Mouse (Mus musculus) G1E (cell line): ENCODE results near the gene Kif1b. TPM values are rescaled to one million over a fixed set of nuclear protein-coding genes. Genes with fewer than 3 reads are reported as not detected.

Experiments used
- ATAC-seq: 2 replicates; pipeline ENCODE4 v1.8.0; 2016; ENCODE audit warnings: mild to moderate bottlenecking; ENCODE audit not compliant: insufficient number of reproducible peaks, poor library complexity, low FRiP score, severe bottlenecking; ENCODE audit errors: extremely low read depth
- DNase-seq: peaks from one replicate; pipeline ENCODE4 v3.0.0; 2012; ENCODE audit warnings: low spot score
- H3K27me3 ChIP-seq: 2 replicates; pipeline ENCODE4 v1.6.1; 2012; ENCODE audit warnings: mild to moderate bottlenecking, low read length, inconsistent platforms; ENCODE audit not compliant: insufficient read depth
- H3K36me3 ChIP-seq: replicated peaks from 2 replicates; pipeline ENCODE3; 2012; ENCODE audit warnings: mild to moderate bottlenecking, inconsistent platforms
- H3K4me1 ChIP-seq: 2 replicates; pipeline ENCODE4 v1.6.1; 2012; ENCODE audit warnings: low read depth, low read length, inconsistent platforms, mixed read lengths; ENCODE audit not compliant: insufficient read depth
- H3K4me3 ChIP-seq: 2 replicates; pipeline ENCODE4 v1.5.1; 2012; ENCODE audit warnings: low read depth, mild to moderate bottlenecking, inconsistent platforms, low read length, moderate library complexity, mixed read lengths
- H3K9me3 ChIP-seq: replicated peaks from 2 replicates; pipeline ENCODE4 v1.6.1; 2012; ENCODE audit warnings: inconsistent platforms
- CTCF ChIP-seq: IDR thresholded peaks from 2 replicates; pipeline ENCODE4 v1.5.1; 2012; ENCODE audit warnings: low read depth, low read length, inconsistent platforms, mixed read lengths
- GATA1 ChIP-seq: IDR thresholded peaks from 2 replicates; pipeline ENCODE4 v1.6.1; 2012; ENCODE audit warnings: borderline replicate concordance, low read length, inconsistent platforms, mixed read lengths
- GATA2 ChIP-seq: IDR thresholded peaks from 2 replicates; pipeline ENCODE4 v1.6.1; 2012; ENCODE audit warnings: low read depth, low read length, inconsistent platforms, borderline replicate concordance
- POLR2AphosphoS5 ChIP-seq: IDR thresholded peaks from 2 replicates; pipeline ENCODE4 v1.6.1; 2012; ENCODE audit warnings: low read depth, low read length, inconsistent platforms; ENCODE audit not compliant: insufficient replicate concordance
- TAL1 ChIP-seq: conservative IDR thresholded peaks from 2 replicates; pipeline ENCODE4 v1.6.1; 2012; ENCODE audit warnings: low read depth, low read length, inconsistent platforms, mixed read lengths
- polyA plus RNA-seq: library from polyadenylated mRNA; stranded (reverse); fragments of >175 nt; gene quantifications from 2 replicates; pipeline ENCODE4 v1.2.3, GENCODE M21; 2012
- total RNA-seq, 2 experiments: library from RNA; stranded (forward) in 1 of 2; stranded (reverse) in 1 of 2; fragments of 200-1000 nt in 1 of 2; fragments of >200 nt in 1 of 2; fragmentation: Nextera tagmentation in 1 of 2; gene quantifications; 2 replicates each; pipeline ENCODE4 v1.2.3; 2014 to 2017

The Kif1b gene
- total RNA-seq (2014; fragmentation: Nextera tagmentation) = 34.6 and 43.0 TPM in 2 replicates
- total RNA-seq (2017) = 32.7 and 32.9 TPM in 2 replicates
- polyA plus RNA-seq = 2.6 and 3.6 TPM in 2 replicates

DNA sequence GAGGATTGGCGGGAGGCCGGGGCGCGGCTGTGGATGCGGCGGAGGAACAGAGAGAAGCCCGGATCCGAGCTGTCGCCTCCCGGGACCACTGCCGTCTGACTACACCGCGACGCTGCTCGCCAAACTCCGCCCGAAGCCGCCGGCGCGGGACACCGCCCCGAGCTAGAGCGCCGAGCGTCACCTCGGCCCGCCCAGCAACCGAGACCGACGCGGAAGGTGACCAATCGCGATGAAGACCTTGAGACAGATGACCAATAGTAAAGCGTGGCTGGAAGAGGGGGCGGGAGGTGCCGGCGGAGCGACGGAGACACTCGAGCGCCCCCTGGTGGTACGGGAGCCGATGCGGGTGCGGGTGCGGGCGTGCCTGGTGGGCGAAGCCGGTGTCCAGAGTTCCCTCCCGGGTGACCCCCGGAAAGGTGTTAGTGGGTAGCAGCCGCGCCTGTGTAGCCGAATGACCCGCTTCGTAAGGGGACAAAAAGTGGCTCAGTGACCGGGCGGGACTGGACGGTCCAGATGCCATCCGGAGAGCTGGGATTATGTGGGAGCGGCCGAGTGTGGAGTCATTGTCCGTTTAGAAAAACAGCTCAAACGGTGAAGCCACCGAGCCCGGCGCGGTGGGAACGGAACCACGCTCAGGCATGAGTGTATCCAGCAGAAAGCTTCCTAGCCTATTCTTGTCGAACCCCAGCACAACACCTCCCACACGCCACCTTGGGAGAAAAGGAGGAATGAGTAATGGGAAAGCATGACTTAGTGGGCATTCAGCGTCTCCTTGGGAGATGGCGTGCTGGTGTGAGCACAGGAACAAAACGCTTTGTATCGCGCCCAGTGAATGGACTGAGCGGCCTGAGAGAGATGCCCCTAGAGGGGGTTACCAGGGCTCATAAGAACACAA, at the start of gene Kif1b:
Gene Kif1b, minus strand, starts transcription at position 98 of the 895 bp plus-strand sequence.
- Histone ChIP-seq H3K9me3 (no peaks in the 10 kb centered on the region), H3K4me3 (peak within 1 kb of the TSS; percentile 85), H3K27me3 (peaks cover 26% of the 10 kb centered on the region), H3K36me3 (no peaks in the 10 kb centered on the region), H3K4me1 (peaks cover 38% of the 10 kb centered on the region)
- ATAC-seq (peak; percentile 100), DNase-seq (peak; percentile 97)
- no peak for TF ChIP-seq GATA1
- peak; percentile 71; the same call in 1 of the 2 replicates for TF ChIP-seq CTCF
- no peak for TF ChIP-seq POLR2AphosphoS5
- TF ChIP-seq GATA2 = no peak
- TF ChIP-seq TAL1 = no peak

DNA sequence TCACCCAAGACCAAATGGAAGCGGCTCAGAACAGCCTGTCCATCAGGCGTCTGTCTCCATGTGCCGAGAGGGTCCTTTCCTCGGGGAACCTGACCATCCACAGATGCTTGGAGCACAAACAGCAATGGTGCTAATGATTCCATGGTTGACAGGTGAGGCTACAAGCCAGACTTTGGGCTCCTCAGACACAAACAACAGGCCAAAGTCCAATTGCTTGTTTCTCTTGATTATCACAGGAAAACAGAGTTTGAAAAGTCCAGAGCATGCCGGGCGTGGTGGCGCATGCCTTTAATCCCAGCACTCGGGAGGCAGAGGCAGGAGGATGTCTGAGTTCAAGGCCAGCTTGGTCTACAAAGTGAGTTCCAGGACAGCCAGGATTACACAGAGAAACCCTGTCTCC, 47.2 kb upstream of the Kif1b start:
- DNase-seq = no peak
- Histone ChIP-seq H3K27me3 (no peaks in the 10 kb centered on the region), H3K4me1 (no peaks in the 10 kb centered on the region), H3K4me3 (no peak overlapping the region), H3K9me3 (no peaks in the 10 kb centered on the region), H3K36me3 (peaks cover 100% of the 10 kb centered on the region)
- ATAC-seq = no peak
- TF ChIP-seq CTCF (no peak), GATA2 (no peak), TAL1 (no peak), GATA1 (no peak), POLR2AphosphoS5 (no peak)

DNA sequence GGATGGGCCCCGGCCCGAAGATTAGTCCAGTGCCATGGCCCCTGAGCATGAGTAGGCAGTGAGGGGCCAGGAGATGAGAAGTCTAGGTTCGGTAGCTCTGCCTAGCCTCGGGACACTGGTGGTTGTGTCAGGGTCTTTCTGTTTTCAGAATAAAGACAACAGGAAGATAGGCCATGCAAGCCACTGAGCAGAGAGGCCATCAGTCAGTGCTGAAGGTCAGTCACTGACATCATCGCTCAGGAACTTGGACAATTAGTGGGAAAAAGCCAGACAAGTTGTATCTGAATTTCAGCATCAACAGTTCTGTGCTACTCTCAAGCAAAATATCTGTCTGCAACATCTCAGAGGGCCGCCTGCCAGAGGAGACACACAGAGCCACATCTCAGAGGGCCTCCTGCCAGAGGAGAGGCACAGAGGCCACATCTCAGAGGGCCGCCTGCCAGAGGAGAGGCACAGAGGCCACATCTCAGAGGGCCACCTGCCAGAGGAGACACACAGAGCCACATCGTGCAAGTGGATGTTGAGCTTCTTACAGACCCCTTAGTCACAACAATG, 44.2 kb upstream of the Kif1b start:
- ATAC-seq (no peak), DNase-seq (no peak)
- Histone ChIP-seq H3K36me3 (peaks cover 100% of the 10 kb centered on the region), H3K4me1 (no peaks in the 10 kb centered on the region), H3K9me3 (no peaks in the 10 kb centered on the region), H3K4me3 (no peak overlapping the region), H3K27me3 (no peaks in the 10 kb centered on the region)
- no peak for TF ChIP-seq GATA1
- TF ChIP-seq GATA2 = no peak
- TF ChIP-seq TAL1 = no peak
- TF ChIP-seq POLR2AphosphoS5 = no peak
- no peak for TF ChIP-seq CTCF

DNA sequence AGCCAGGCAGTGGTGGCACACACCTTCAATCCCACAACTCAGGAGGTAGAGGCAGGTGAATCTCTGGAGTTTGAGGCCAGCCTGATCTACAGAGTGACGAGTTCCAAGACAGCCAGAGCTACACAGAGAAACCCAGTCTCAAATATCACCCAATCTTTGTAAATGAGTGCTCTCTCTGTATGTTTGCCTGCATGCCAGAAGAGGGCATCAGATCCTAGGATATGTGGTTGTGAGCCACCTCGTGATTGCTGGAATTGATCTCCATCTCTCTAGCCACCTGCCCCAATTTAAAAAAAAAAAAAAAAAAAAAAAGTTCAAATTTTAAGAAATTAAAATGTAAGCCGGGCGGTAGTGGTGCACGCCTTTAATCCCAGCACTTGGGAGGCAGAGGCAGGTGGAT, 41.5 kb upstream of the Kif1b start:
- ATAC-seq = no peak
- no peak for TF ChIP-seq POLR2AphosphoS5
- H3K36me3 ChIP-seq = peaks cover 100% of the 10 kb centered on the region
- H3K4me3 ChIP-seq = no peak overlapping the region
- no peak for DNase-seq
- H3K4me1 ChIP-seq = peaks cover 12% of the 10 kb centered on the region
- no peaks in the 10 kb centered on the region for H3K27me3 ChIP-seq
- no peaks in the 10 kb centered on the region for H3K9me3 ChIP-seq

DNA sequence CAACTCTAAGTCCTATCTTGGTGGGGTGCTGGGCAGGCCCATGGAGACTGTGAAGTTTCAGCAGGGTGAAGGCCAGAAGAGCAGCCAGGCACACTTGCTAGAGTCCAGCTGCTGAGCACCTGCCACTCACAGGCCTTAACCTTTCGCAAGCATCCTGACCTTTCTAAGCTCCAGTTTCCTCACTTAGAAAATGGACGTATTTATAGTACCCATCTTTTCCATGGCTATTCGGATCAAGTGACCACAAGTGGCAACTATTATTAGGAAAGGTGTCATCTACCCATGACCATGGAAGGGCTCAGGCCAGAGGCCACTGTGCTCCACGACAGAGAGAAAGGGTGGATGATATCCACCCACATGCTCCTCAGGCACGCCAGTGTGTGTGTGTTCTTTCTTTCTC, 38.4 kb upstream of the Kif1b start:
- Histone ChIP-seq H3K4me1 (peaks cover 41% of the 10 kb centered on the region), H3K9me3 (no peaks in the 10 kb centered on the region), H3K36me3 (peaks cover 100% of the 10 kb centered on the region), H3K27me3 (no peaks in the 10 kb centered on the region), H3K4me3 (no peak overlapping the region)
- TF ChIP-seq POLR2AphosphoS5 (no peak), CTCF (no peak), GATA2 (no peak)
- no peak for DNase-seq
- ATAC-seq = no peak

DNA sequence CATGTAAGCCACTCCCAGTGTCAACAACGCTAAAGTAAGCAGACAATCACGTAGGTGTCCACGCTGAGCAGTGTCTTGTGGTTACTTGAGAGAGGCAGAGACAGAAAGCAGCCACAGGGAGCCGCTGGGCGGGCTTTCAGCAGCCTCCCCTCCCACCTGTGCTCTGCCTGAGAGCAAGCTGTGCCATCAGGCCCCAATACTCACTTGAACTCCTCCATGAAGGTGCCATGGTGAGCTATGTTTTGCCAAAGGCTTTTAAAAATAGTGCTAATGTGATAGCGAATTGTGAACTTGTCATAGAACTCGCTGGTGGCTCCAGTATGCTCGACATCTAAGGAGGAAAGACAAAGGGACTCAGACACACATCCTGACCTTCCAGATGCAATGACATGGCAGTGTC, 36.8 kb upstream of the Kif1b start:
- peaks cover 56% of the 10 kb centered on the region for H3K4me1 ChIP-seq
- DNase-seq = no peak
- H3K4me3 ChIP-seq = no peak overlapping the region
- H3K27me3 ChIP-seq = no peaks in the 10 kb centered on the region
- no peak for ATAC-seq
- H3K9me3 ChIP-seq = no peaks in the 10 kb centered on the region
- TF ChIP-seq CTCF (no peak), GATA2 (no peak), POLR2AphosphoS5 (no peak), GATA1 (no peak), TAL1 (no peak)
- H3K36me3 ChIP-seq = peaks cover 96% of the 10 kb centered on the region
